Mouse (Mus musculus) activated CD4-positive, CD25-positive, alpha-beta regulatory T cell, adult 4 months (primary cell): ENCODE results near the gene Prokr2. TPM values are rescaled to one million over a fixed set of nuclear protein-coding genes. Genes with fewer than 3 reads are reported as not detected.

Source experiments
- polyA plus RNA-seq, 2 experiments: library from polyadenylated mRNA; unstranded; fragments of 100-300 nt; shearing (Covaris generic); gene quantifications; one replicate each; pipeline ENCODE4 v1.2.1; 2017

The Prokr2 gene
- polyA plus RNA-seq, 2 experiments from 2014 or later, result 0.21 TPM; not detected in 1

Other genes with a start within 250 kb of the Prokr2 start
- 10 to 100 TPM in 1 of 2 experiments, 1 to 10 TPM in 1; 9.8 to 11.1 TPM for gene Slc23a2, start 240.3 kb downstream of the Prokr2 start, polyA plus RNA-seq
- 10 to 100 TPM; 40.0 to 40.5 TPM for gene Tmem230, start 137.6 kb downstream of the Prokr2 start, polyA plus RNA-seq
- gene Pcna, start 132.1 kb downstream of the Prokr2 start, polyA plus RNA-seq, result 100 to 1,000 TPM; 185 to 199 TPM
- gene Cds2, start 122.3 kb downstream of the Prokr2 start, polyA plus RNA-seq, result 10 to 100 TPM; 21.6 to 28.3 TPM
- 10 to 100 TPM; 50.6 to 63.3 TPM for gene Gpcpd1, start 202.3 kb upstream of the Prokr2 start, polyA plus RNA-seq